Mouse (Mus musculus) kidney, postnatal 10 days (tissue): ENCODE measurements at regions not wholly inside any gene's neighbourhood (a gene's known extent, or its start where the extent isn't known, plus 50 kb on each side); places are given as distances from the start of the nearest gene placed in this dataset.

ENCODE experiments used
- DNase-seq: peaks from one replicate; pipeline ENCODE4 v3.0.0; 2021; ENCODE audit warnings: mixed read lengths

GRCm38 (mm10) chr9:66646226-66646625 lies 53.3 kb upstream of the Usp3 start:
- peak; percentile 96 for DNase-seq

- DNase-seq, result peak; percentile 50
Observed at GRCm38 (mm10) chr9:66651306-66651705, 58.4 kb upstream of the Usp3 start.

- DNase-seq, result no peak
Observed at GRCm38 (mm10) chr9:66657116-66657758, 56.2 kb upstream of the Car12 start.

- DNase-seq, result no peak
Observed at GRCm38 (mm10) chr9:66658707-66659242, 54.7 kb upstream of the Car12 start.

- no peak for DNase-seq
Observed at GRCm38 (mm10) chr9:66659781-66660445, 53.6 kb upstream of the Car12 start.

- no peak for DNase-seq
Observed at GRCm38 (mm10) chr9:66661596-66661995, 51.9 kb upstream of the Car12 start.

- no peak for DNase-seq
Observed at GRCm38 (mm10) chr9:66662443-66662842, 51.0 kb upstream of the Car12 start.
